ENCODE assay signal across 27 mouse cellular contexts in genomic region chr5:112674806-112675205, GRCm38 (mm10).
"Had no signal": no experiment of that assay in that cellular context is flagged by ENCODE, and none has a peak within 500 bp of the region (broad histone marks: within the 10 kb centered on the region; RNA-seq: fewer than 3 reads in every experiment).

No protein-coding gene starts in this region.

- DNase-seq: cerebellum, adult 9-10 months; cerebellum, adult 9-11 months; cerebellum, postnatal 10 days; cerebellum, postnatal 14 days; cerebellum, postnatal 25 days; cerebellum, postnatal 36 days; embryo, embryonic 11 days; forebrain, postnatal 0 days; gastrocnemius, adult 2 months; gastrocnemius, postnatal 10 days; gastrocnemius, postnatal 14 days; gastrocnemius, postnatal 25 days; gastrocnemius, postnatal 36 days; heart, adult 11 months; heart, adult 18-20 months; heart, adult 2 months had no signal

- H3K4me3 ChIP-seq: embryonic facial prominence, embryonic 10.5 days; embryonic facial prominence, embryonic 12.5 days; embryonic facial prominence, embryonic 13.5 days; embryonic facial prominence, embryonic 15.5 days; erythroblast, embryonic 14.5 days; forebrain, embryonic 10.5 days; forebrain, embryonic 12.5 days; forebrain, embryonic 13.5 days; forebrain, embryonic 15.5 days; gastrocnemius, adult 2 months; heart, adult 2 months had no signal

- H3K9ac ChIP-seq: embryonic facial prominence, embryonic 12.5 days; embryonic facial prominence, embryonic 13.5 days; embryonic facial prominence, embryonic 15.5 days; forebrain, embryonic 12.5 days; forebrain, embryonic 13.5 days; forebrain, embryonic 15.5 days; forebrain, postnatal 0 days had no signal

- H3K27me3 ChIP-seq: embryonic facial prominence, embryonic 12.5 days; embryonic facial prominence, embryonic 13.5 days; embryonic facial prominence, embryonic 15.5 days; forebrain, embryonic 12.5 days; forebrain, embryonic 13.5 days; forebrain, embryonic 15.5 days had no signal

- H3K36me3 ChIP-seq: embryonic facial prominence, embryonic 10.5 days; embryonic facial prominence, embryonic 12.5 days; embryonic facial prominence, embryonic 13.5 days; embryonic facial prominence, embryonic 15.5 days; forebrain, embryonic 10.5 days; forebrain, embryonic 12.5 days; forebrain, embryonic 15.5 days had no signal

- H3K4me2 ChIP-seq: embryonic facial prominence, embryonic 12.5 days; embryonic facial prominence, embryonic 13.5 days; embryonic facial prominence, embryonic 15.5 days; forebrain, embryonic 12.5 days; forebrain, embryonic 13.5 days; forebrain, embryonic 15.5 days had no signal

- H3K27ac ChIP-seq: embryonic facial prominence, embryonic 10.5 days; embryonic facial prominence, embryonic 12.5 days; embryonic facial prominence, embryonic 13.5 days; embryonic facial prominence, embryonic 15.5 days; forebrain, embryonic 10.5 days; forebrain, embryonic 12.5 days; forebrain, embryonic 13.5 days; forebrain, embryonic 15.5 days; gastrocnemius, adult 2 months; heart, adult 2 months had no signal

- H3K4me1 ChIP-seq: embryonic facial prominence, embryonic 10.5 days; embryonic facial prominence, embryonic 12.5 days; embryonic facial prominence, embryonic 13.5 days; embryonic facial prominence, embryonic 15.5 days had no signal

- H3K9me3 ChIP-seq: embryonic facial prominence, embryonic 10.5 days; embryonic facial prominence, embryonic 12.5 days; embryonic facial prominence, embryonic 13.5 days; embryonic facial prominence, embryonic 15.5 days; forebrain, embryonic 10.5 days; forebrain, embryonic 12.5 days; forebrain, embryonic 13.5 days; forebrain, embryonic 15.5 days had no signal

- ATAC-seq: forebrain, embryonic 13.5 days; forebrain, embryonic 14.5 days; forebrain, embryonic 15.5 days; forebrain, embryonic 16.5 days; forebrain, postnatal 0 days had no signal
